Mouse (Mus musculus): Measurements from ENCODE around the gene Slc4a8.

DNA sequence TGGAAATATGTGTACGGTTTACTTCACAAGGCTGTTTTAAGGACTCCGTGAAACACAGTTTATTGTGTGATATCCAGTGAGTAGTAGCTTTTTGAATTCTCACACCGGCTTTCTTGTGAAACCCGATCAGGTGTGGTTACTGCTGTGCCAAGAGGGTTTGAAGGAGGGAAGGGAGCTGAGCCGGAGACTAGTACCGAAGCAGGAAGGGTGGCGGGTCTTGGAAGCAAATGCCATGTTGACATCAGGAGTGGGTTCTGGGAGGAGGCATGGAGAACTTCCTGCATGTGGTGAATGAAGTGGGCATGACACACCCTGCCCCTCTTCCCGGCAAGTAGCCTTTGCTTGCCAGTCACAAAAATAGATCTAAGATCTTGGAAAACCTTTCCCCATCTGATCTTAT is 1.1 kb downstream of the Slc4a8 start:
- no peak for TF ChIP-seq POLR2A (IDR thresholded peaks at IDR 0.05; ENCODE audit: low read depth, low read length)
- TF ChIP-seq CTCF (IDR thresholded peaks at IDR 0.05; ENCODE audit: borderline replicate concordance, insufficient read depth, low read length) = no peak

Measured in embryonic fibroblast, embryonic 13.5 days (primary cell).